8 mouse cellular contexts compared by ENCODE assay signal in the genomic region with DNA sequence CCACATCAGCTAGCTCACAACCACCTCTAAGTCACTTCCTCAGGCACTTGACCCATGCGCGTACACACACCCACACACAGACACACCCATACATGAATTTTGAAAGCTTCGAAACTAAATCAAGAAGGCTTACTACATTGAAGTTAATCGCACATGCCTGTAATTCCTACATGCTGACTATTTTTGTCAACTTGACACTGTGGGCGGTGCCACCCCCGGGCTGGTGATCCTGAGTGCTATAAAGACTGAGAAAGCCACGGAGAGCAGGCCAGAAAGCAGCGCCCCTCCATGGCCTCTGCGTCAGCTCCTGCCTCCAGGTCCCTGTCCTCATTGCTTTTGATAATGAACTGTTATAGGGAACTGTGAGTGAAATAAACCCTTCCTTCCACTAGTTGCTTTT. TPM values are rescaled to one million over a fixed set of nuclear protein-coding genes. Genes with fewer than 3 reads are reported as not detected.
A peak's percentile ranks its signal among the peaks of the same experiment; 100 is the strongest.
DNase-seq lines count a peak whose midpoint lies in the region; ATAC-seq and TF ChIP-seq lines count a peak whose summit lies in the region.

No protein-coding gene starts in this region.

- H3K9ac ChIP-seq in forebrain, embryonic 11.5 days (ENCODE audit: low read length), result peak overlapping the region; percentile 75
- H3K9ac ChIP-seq in hindbrain, embryonic 13.5 days, result peak overlapping the region; percentile 75
- 0 out of 2 replicates have a peak overlapping the region, but pooled peaks have one; percentile 59 for H3K9ac ChIP-seq in limb, embryonic 14.5 days (ENCODE audit: low read depth, low read length, severe bottlenecking)
- peak overlapping the region; percentile 56; the same call in 1 of the 2 replicates for H3K9ac ChIP-seq in midbrain, embryonic 14.5 days (replicated peaks; ENCODE audit: low read length)

- DNase-seq in gastrocnemius, adult 18-20 months (ENCODE audit: low spot score), result peak; percentile 3
- DNase-seq in gastrocnemius, postnatal 36 days, result no peak
- DNase-seq in ZHBTc4 (ENCODE audit: low read depth, low spot score), result peak; percentile 41
- DNase-seq in forebrain, embryonic 11.5 days (ENCODE audit: low spot score), result no peak
- DNase-seq in limb, embryonic 14.5 days (ENCODE audit: low spot score), result peak; percentile 29
- peak; percentile 34 for DNase-seq in midbrain, embryonic 14.5 days
- peak; percentile 8 to 20 for DNase-seq in thymus, postnatal 36 days

- H3K27me3 ChIP-seq in forebrain, embryonic 11.5 days (ENCODE audit: control insufficient read depth, insufficient read depth, low read length), result no peaks in the 10 kb centered on the region
- H3K27me3 ChIP-seq in hindbrain, embryonic 13.5 days, result peaks cover 10% of the 10 kb centered on the region; the same call in 1 of the 2 replicates
- no peaks in the 10 kb centered on the region for H3K27me3 ChIP-seq in limb, embryonic 14.5 days (ENCODE audit: control insufficient read depth, insufficient read depth, low read length)
- H3K27me3 ChIP-seq in midbrain, embryonic 14.5 days (ENCODE audit: control insufficient read depth, insufficient read depth, low read length), result no peaks in the 10 kb centered on the region

- no peak overlapping the region for H3K27ac ChIP-seq in forebrain, embryonic 11.5 days (ENCODE audit: low read depth, low read length)
- peak overlapping the region; percentile 87 for H3K27ac ChIP-seq in hindbrain, embryonic 13.5 days
- H3K27ac ChIP-seq in limb, embryonic 14.5 days (replicated peaks; ENCODE audit: low read depth, low read length), result no peak overlapping the region
- H3K27ac ChIP-seq in midbrain, embryonic 14.5 days (replicated peaks; ENCODE audit: low read depth, low read length), result no peak overlapping the region

- H3K4me3 ChIP-seq in forebrain, embryonic 11.5 days (ENCODE audit: low read depth, low read length), result peak overlapping the region; percentile 70
- peak overlapping the region; percentile 70 for H3K4me3 ChIP-seq in hindbrain, embryonic 13.5 days
- peak overlapping the region; percentile 45 for H3K4me3 ChIP-seq in limb, embryonic 14.5 days (replicated peaks; ENCODE audit: low read length)
- peak overlapping the region; percentile 54 for H3K4me3 ChIP-seq in midbrain, embryonic 14.5 days (replicated peaks; ENCODE audit: low read depth, low read length)

- TF ChIP-seq POLR2A in limb, embryonic 14.5 days (IDR thresholded peaks at IDR 0.05; ENCODE audit: borderline replicate concordance, extremely low read depth, insufficient read depth, insufficient read length), result no peak

- ATAC-seq in forebrain, embryonic 11.5 days (replicated peaks; ENCODE audit: low FRiP score), result no peak
- ATAC-seq in hindbrain, embryonic 13.5 days (ENCODE audit: low FRiP score), result no peak
- no peak for ATAC-seq in limb, embryonic 14.5 days (ENCODE audit: low FRiP score, low read depth)
- no peak for ATAC-seq in midbrain, embryonic 14.5 days (ENCODE audit: low FRiP score, low TSS enrichment)

- no peaks in the 10 kb centered on the region; the same call in 1 of the 2 replicates for H3K36me3 ChIP-seq in forebrain, embryonic 11.5 days (ENCODE audit: control insufficient read depth, insufficient read depth, low read length)
- peaks cover 5% of the 10 kb centered on the region for H3K36me3 ChIP-seq in hindbrain, embryonic 13.5 days
- peaks cover 6% of the 10 kb centered on the region for H3K36me3 ChIP-seq in limb, embryonic 14.5 days (ENCODE audit: control insufficient read depth, insufficient read depth, low read length)
- peaks cover 5% of the 10 kb centered on the region; the same call in 1 of the 2 replicates for H3K36me3 ChIP-seq in midbrain, embryonic 14.5 days (ENCODE audit: control insufficient read depth, insufficient read depth, low read length)

- H3K4me1 ChIP-seq in forebrain, embryonic 11.5 days (replicated peaks; ENCODE audit: control insufficient read depth, insufficient read depth, low read length), result peaks cover 9% of the 10 kb centered on the region; the same call in 1 of the 2 replicates
- peaks cover 22% of the 10 kb centered on the region for H3K4me1 ChIP-seq in hindbrain, embryonic 13.5 days (replicated peaks)
- H3K4me1 ChIP-seq in limb, embryonic 14.5 days (ENCODE audit: control insufficient read depth, insufficient read depth, low read length), result peaks cover 19% of the 10 kb centered on the region
- peaks cover 19% of the 10 kb centered on the region; the same call in 1 of the 2 replicates for H3K4me1 ChIP-seq in midbrain, embryonic 14.5 days (ENCODE audit: control insufficient read depth, insufficient read depth, low read length)

- 42% methylated on average over 9 of the region's 9 CpGs for WGBS in forebrain, embryonic 11.5 days
- 34% methylated on average over 9 of the region's 9 CpGs for WGBS in hindbrain, embryonic 13.5 days
- 31% methylated on average over 9 of the region's 9 CpGs for WGBS in limb, embryonic 14.5 days
- WGBS in midbrain, embryonic 14.5 days, result 34% methylated on average over 9 of the region's 9 CpGs

- no peaks in the 10 kb centered on the region for H3K9me3 ChIP-seq in forebrain, embryonic 11.5 days (ENCODE audit: control insufficient read depth, low read length)
- H3K9me3 ChIP-seq in hindbrain, embryonic 13.5 days, result no peaks in the 10 kb centered on the region
- no peaks in the 10 kb centered on the region for H3K9me3 ChIP-seq in limb, embryonic 14.5 days (ENCODE audit: control insufficient read depth, low read length)
- no peaks in the 10 kb centered on the region for H3K9me3 ChIP-seq in midbrain, embryonic 14.5 days (ENCODE audit: control insufficient read depth, low read length)

- intact Hi-C loops in gastrocnemius, postnatal 36 days (cut with DNase I), result no loop called here

- peak overlapping the region; percentile 94 for H3K4me2 ChIP-seq in forebrain, embryonic 11.5 days (ENCODE audit: low read depth, low read length, severe bottlenecking)
- H3K4me2 ChIP-seq in hindbrain, embryonic 13.5 days, result peak overlapping the region; percentile 93
- peak overlapping the region; percentile 77 for H3K4me2 ChIP-seq in limb, embryonic 14.5 days (replicated peaks; ENCODE audit: low read depth, low read length, severe bottlenecking)
- peak overlapping the region; percentile 88 for H3K4me2 ChIP-seq in midbrain, embryonic 14.5 days (ENCODE audit: low read length)

RNA-seq across cellular contexts. Expression of a gene that starts 23.7 kb away (rescaled TPM):
- 1 to 10 TPM in 1 of 2 experiments, under 1 TPM in 1; 0.94 to 1.4 TPM for total RNA-seq in gastrocnemius, adult 18-20 months (2021)
- total RNA-seq in gastrocnemius, postnatal 36 days (2021), result 1 to 10 TPM; 2.9 to 3.0 TPM
- 137 and 142 TPM in 2 replicates for polyA plus RNA-seq in forebrain, embryonic 11.5 days (2014; fragmentation: Nextera tagmentation; extraction: Ambion mirVana)
- polyA plus RNA-seq in hindbrain, embryonic 13.5 days (2015; fragmentation: Nextera tagmentation; extraction: Ambion mirVana), result 87.6 and 116 TPM in 2 replicates
- 71.5 and 76.0 TPM in 2 replicates for polyA plus RNA-seq in limb, embryonic 14.5 days (2012; rRNA removed)
- polyA plus RNA-seq in limb, embryonic 14.5 days (2014; fragmentation: Nextera tagmentation; extraction: Ambion mirVana), result 99.2 and 119 TPM in 2 replicates
- 104 and 137 TPM in 2 replicates for polyA plus RNA-seq in midbrain, embryonic 14.5 days (2014; fragmentation: Nextera tagmentation; extraction: Ambion mirVana)

Comparison
In these comparisons a context has a peak if more than half of its experiments do, and no peak if none do; other contexts are left out.
1. DNase-seq: peak in gastrocnemius, adult 18-20 months (single experiment), ZHBTc4 (single experiment), limb, embryonic 14.5 days (single experiment), midbrain, embryonic 14.5 days (single experiment) and thymus, postnatal 36 days (2 of 2); none in gastrocnemius, postnatal 36 days (0 of 2) and forebrain, embryonic 11.5 days (single experiment).
2. Peak in every context shown above with its lines, with median percentiles within 50 percentile points of each other: H3K4me2 ChIP-seq, H3K4me3 ChIP-seq and H3K9ac ChIP-seq.